Mouse (Mus musculus): ENCODE data around the gene Gm21988. TPM values are rescaled to one million over a fixed set of nuclear protein-coding genes. Genes with fewer than 3 reads are reported as not detected.
A peak's percentile ranks its signal among the peaks of the same experiment; 100 is the strongest.

Gene Gm21988
- polyA plus RNA-seq, 1 experiment from 2014 or later = 11.3 TPM

GRCm38 (mm10) chr11:70212896-70213295 is 26.7 kb downstream of the Gm21988 start:
- Histone ChIP-seq H3K27me3 (replicated peaks; ENCODE audit: control insufficient read depth, insufficient read depth, low read length) (peaks cover 15% of the 10 kb centered on the region), H3K4me1 (replicated peaks; ENCODE audit: control insufficient read depth, insufficient read depth, low read length) (0 out of 2 replicates have a peak, but pooled peaks cover 7% of the 10 kb centered on the region), H3K9me3 (ENCODE audit: control insufficient read depth) (no peaks in the 10 kb centered on the region), H3K9ac (ENCODE audit: low read depth, low read length) (no peak overlapping the region), H3K4me2 (replicated peaks; ENCODE audit: low read depth) (peak overlapping the region; percentile 73), H3K36me3 (ENCODE audit: control insufficient read depth, insufficient read depth) (peaks cover 4% of the 10 kb centered on the region; the same call in 1 of the 2 replicates), H3K27ac (ENCODE audit: low read depth, low read length) (no peak overlapping the region), H3K4me3 (ENCODE audit: low read depth, low read length) (0 out of 2 replicates have a peak overlapping the region, but pooled peaks have one; percentile 32)
- 5% methylated on average over 9 of the region's 9 CpGs for WGBS
- ATAC-seq = peak; percentile 34; the same call in 1 of the 2 replicates
- TF ChIP-seq CTCF (IDR thresholded peaks at IDR 0.05; ENCODE audit: low read depth) = peak; percentile 82

GRCm38 (mm10) chr11:70212423-70212822 is 27.2 kb downstream of the Gm21988 start, which contains the start of gene Slc16a11:
TSS of gene Slc16a11 (plus strand) at chr11:70212752.
- 0 out of 2 replicates have a peak within 1 kb of the TSS, but pooled peaks have one; percentile 16 for H3K27ac ChIP-seq (ENCODE audit: low read depth, low read length)
- H3K4me2 ChIP-seq (replicated peaks; ENCODE audit: low read depth) = peak within 1 kb of the TSS; percentile 73
- ATAC-seq = no peak
- 60% methylated on average over 6 of the region's 6 CpGs for WGBS
- no peak within 1 kb of the TSS for H3K9ac ChIP-seq (ENCODE audit: low read depth, low read length)
- peaks cover 4% of the 10 kb centered on the region; the same call in 1 of the 2 replicates for H3K36me3 ChIP-seq (ENCODE audit: control insufficient read depth, insufficient read depth)
- peaks cover 15% of the 10 kb centered on the region for H3K27me3 ChIP-seq (replicated peaks; ENCODE audit: control insufficient read depth, insufficient read depth, low read length)
- TF ChIP-seq CTCF (IDR thresholded peaks at IDR 0.05; ENCODE audit: low read depth) = no peak
- peak within 1 kb of the TSS; percentile 32; the same call in 1 of the 2 replicates for H3K4me3 ChIP-seq (ENCODE audit: low read depth, low read length)
- H3K9me3 ChIP-seq (ENCODE audit: control insufficient read depth) = no peaks in the 10 kb centered on the region
- H3K4me1 ChIP-seq (replicated peaks; ENCODE audit: control insufficient read depth, insufficient read depth, low read length) = 0 out of 2 replicates have a peak, but pooled peaks cover 7% of the 10 kb centered on the region

- 0 out of 2 replicates have a peak, but pooled peaks cover 7% of the 10 kb centered on the region for H3K4me1 ChIP-seq (replicated peaks; ENCODE audit: control insufficient read depth, insufficient read depth, low read length)
- TF ChIP-seq CTCF (IDR thresholded peaks at IDR 0.05; ENCODE audit: low read depth) = no peak
- no peak overlapping the region for H3K27ac ChIP-seq (ENCODE audit: low read depth, low read length)
- peaks cover 15% of the 10 kb centered on the region for H3K27me3 ChIP-seq (replicated peaks; ENCODE audit: control insufficient read depth, insufficient read depth, low read length)
- no peaks in the 10 kb centered on the region for H3K9me3 ChIP-seq (ENCODE audit: control insufficient read depth)
- WGBS = 79% methylated on average over 6 of the region's 6 CpGs
- peaks cover 4% of the 10 kb centered on the region; the same call in 1 of the 2 replicates for H3K36me3 ChIP-seq (ENCODE audit: control insufficient read depth, insufficient read depth)
- no peak overlapping the region for H3K4me3 ChIP-seq (ENCODE audit: low read depth, low read length)
- H3K9ac ChIP-seq (ENCODE audit: low read depth, low read length) = no peak overlapping the region
- ATAC-seq = no peak
- H3K4me2 ChIP-seq (replicated peaks; ENCODE audit: low read depth) = no peak overlapping the region
Measured at GRCm38 (mm10) chr11:70211972-70212371, 27.7 kb downstream of the Gm21988 start.

GRCm38 (mm10) chr11:70210681-70211080 is 28.9 kb downstream of the Gm21988 start:
- no peak for TF ChIP-seq CTCF (IDR thresholded peaks at IDR 0.05; ENCODE audit: low read depth)
- no peak overlapping the region for H3K27ac ChIP-seq (ENCODE audit: low read depth, low read length)
- 0 out of 2 replicates have a peak, but pooled peaks cover 7% of the 10 kb centered on the region for H3K4me1 ChIP-seq (replicated peaks; ENCODE audit: control insufficient read depth, insufficient read depth, low read length)
- no peaks in the 10 kb centered on the region; the same call in 1 of the 2 replicates for H3K36me3 ChIP-seq (ENCODE audit: control insufficient read depth, insufficient read depth)
- H3K9me3 ChIP-seq (ENCODE audit: control insufficient read depth) = no peaks in the 10 kb centered on the region
- ATAC-seq = no peak
- WGBS = 87% methylated on average over 2 of the region's 2 CpGs
- H3K9ac ChIP-seq (ENCODE audit: low read depth, low read length) = no peak overlapping the region
- H3K27me3 ChIP-seq (replicated peaks; ENCODE audit: control insufficient read depth, insufficient read depth, low read length) = peaks cover 14% of the 10 kb centered on the region
- H3K4me2 ChIP-seq (replicated peaks; ENCODE audit: low read depth) = no peak overlapping the region
- no peak overlapping the region for H3K4me3 ChIP-seq (ENCODE audit: low read depth, low read length)

- Histone ChIP-seq H3K9ac (ENCODE audit: low read depth, low read length) (no peak overlapping the region), H3K36me3 (ENCODE audit: control insufficient read depth, insufficient read depth) (no peaks in the 10 kb centered on the region), H3K4me1 (replicated peaks; ENCODE audit: control insufficient read depth, insufficient read depth, low read length) (no peaks in the 10 kb centered on the region), H3K4me2 (replicated peaks; ENCODE audit: low read depth) (no peak overlapping the region), H3K27ac (ENCODE audit: low read depth, low read length) (no peak overlapping the region), H3K9me3 (ENCODE audit: control insufficient read depth) (no peaks in the 10 kb centered on the region), H3K4me3 (ENCODE audit: low read depth, low read length) (no peak overlapping the region), H3K27me3 (replicated peaks; ENCODE audit: control insufficient read depth, insufficient read depth, low read length) (0 out of 2 replicates have a peak, but pooled peaks cover under 1% of the 10 kb centered on the region)
- WGBS = 61% methylated on average over 5 of the region's 5 CpGs
- TF ChIP-seq CTCF (IDR thresholded peaks at IDR 0.05; ENCODE audit: low read depth) = no peak
- no peak for ATAC-seq
Measured at GRCm38 (mm10) chr11:70208778-70209388, 30.7 kb downstream of the Gm21988 start.

- Histone ChIP-seq H3K36me3 (ENCODE audit: control insufficient read depth, insufficient read depth) (no peaks in the 10 kb centered on the region), H3K27ac (ENCODE audit: low read depth, low read length) (no peak overlapping the region), H3K27me3 (replicated peaks; ENCODE audit: control insufficient read depth, insufficient read depth, low read length) (no peaks in the 10 kb centered on the region), H3K4me1 (replicated peaks; ENCODE audit: control insufficient read depth, insufficient read depth, low read length) (no peaks in the 10 kb centered on the region), H3K4me3 (ENCODE audit: low read depth, low read length) (no peak overlapping the region), H3K4me2 (replicated peaks; ENCODE audit: low read depth) (no peak overlapping the region), H3K9ac (ENCODE audit: low read depth, low read length) (no peak overlapping the region), H3K9me3 (ENCODE audit: control insufficient read depth) (no peaks in the 10 kb centered on the region)
- 81% methylated on average over 7 of the region's 7 CpGs for WGBS
- no peak for ATAC-seq
- no peak for TF ChIP-seq CTCF (IDR thresholded peaks at IDR 0.05; ENCODE audit: low read depth)
Measured at GRCm38 (mm10) chr11:70207283-70207682, 32.3 kb downstream of the Gm21988 start.
